Mouse (Mus musculus) frontal cortex, postnatal 25 days (tissue): ENCODE data around the gene Olfr467.
"Not testable (repeated sequence)": the region's sequence is repeated elsewhere in the genome, so short reads cannot be mapped to it uniquely, and the experiment has no call there.

Experiments used
- DNase-seq, 2 experiments: peaks; one replicate each; pipeline ENCODE4 v3.0.0; 2022; ENCODE audit warnings: low spot score in 2 of 2

Gene Olfr467

DNA sequence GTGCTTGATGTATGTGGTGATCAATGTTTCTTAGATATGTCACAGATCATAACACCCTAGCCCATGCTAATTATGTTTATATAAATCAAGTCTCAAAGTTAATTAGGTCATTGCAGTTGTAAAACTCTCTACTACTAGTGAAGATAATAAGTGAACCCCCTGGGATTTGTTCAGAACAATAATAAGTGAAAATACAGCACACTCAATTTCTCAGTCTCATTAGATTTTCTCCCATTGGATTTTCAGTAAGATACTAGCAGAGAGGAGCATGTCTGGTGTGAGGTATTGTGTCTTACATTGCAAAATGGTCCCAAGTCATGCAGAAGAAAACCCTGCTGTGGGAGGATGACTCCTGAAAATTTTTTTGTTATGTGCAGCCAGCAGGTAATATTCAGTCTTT is at the start of gene Olfr467:
TSS of gene Olfr467 (plus strand) at position 301 of the 400 bp plus-strand sequence.
- no peak for DNase-seq

DNA sequence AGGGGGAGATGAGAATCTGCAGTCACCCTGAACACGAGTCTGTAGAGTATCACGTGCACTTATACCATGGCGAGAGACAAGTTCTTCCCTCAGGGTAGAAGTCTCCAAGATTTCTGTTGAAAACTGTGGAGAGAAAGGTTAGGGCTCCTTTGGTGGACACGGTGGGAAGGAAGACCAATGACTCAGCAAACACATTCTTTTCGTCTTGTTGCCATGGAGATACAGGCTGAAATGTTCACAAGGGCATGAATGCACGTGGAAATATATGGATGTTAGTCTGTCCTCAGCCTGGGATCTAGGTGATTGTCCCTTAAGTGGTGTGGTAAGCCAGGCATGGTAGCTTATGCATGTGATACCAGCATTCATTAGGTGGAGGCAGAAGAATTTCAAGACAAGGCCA is 41.3 kb upstream of the Olfr467 start:
- no peak for DNase-seq

DNA sequence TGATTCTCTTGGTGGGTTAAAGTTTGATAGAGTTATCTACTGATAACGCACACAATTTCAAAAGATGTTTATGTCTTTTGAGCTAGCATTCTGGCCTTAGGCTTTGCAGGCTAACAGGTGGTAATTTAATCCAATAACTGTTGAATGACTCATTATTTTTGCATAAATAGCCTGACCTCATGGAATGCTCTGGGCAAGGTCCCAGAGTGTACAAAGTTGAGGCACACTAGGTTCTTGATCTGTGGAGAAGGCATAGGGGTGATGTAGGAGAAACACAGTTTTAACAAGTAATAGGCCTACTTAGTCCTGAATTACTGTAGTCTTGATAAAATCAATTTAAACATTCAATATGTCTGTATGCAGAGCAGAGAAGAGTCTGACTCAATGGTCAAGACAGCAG is 33.8 kb upstream of the Olfr467 start:
- DNase-seq = no peak

DNA sequence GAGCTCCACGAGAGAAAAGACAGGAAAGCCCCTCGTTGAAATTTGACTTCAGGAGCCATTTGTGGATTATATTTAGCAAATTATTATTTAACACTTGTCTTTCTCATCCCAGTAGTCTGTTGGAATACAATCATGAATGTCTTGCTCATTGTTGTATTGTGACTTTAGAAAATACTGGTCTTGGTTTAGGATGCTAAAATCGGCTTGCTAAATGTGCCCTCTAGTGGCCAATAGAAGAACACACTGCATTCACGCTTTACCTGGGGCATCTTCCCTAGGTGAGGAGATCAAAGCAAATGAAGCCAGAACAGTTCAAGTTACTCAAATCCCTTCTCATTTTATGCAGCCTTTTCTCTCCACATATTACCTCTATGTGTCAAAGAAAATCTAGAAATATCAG is 32.5 kb upstream of the Olfr467 start:
- DNase-seq = no peak

DNA sequence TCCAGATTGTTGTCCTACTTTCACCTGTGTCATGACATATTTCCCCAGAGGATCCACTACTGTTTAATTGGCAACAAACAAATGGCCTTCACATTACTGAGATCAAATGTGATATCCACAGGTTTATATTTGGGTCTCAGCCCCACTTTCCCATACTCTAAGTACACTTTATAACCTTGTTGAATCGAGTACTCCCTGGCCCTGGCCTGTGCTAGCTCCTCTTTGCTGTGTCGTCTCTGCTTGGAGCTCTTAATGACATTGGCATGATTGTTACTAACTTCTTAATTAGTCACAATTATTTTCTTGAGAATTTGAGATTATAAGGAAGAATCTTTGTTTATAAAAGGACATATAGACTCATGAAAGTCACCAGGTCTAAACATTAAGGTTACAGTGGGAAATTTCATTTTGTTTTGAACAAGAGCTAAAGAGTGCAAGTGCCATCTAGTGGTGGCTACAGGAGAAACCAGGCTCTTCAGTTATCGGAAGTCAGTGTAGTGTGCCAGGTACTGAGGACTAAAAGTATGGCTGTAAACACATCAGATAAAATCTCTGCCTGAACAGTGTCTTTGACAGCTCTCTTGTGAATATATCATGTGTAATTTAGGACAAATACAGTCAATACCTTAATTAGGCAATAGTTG is 24.0 kb upstream of the Olfr467 start:
- DNase-seq = no peak

DNA sequence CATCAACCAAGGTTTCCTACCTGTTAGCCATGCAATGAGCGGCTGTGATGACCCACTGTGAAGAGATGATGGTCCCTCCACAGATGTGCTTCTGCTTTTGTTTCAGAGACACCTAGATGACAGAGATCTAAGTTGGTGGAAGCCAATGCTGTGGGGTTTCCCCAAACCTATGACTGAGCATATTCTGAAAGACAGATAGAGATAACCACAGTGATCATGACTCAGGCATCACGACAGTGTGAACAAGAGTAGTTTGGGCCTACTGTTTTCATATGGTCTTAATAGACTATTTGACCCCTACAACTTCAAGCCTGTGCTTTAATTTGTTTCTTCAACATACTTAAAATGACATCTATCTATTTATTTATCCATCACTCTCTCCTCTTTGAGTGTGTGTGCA is 15.6 kb upstream of the Olfr467 start:
- no peak for DNase-seq

DNA sequence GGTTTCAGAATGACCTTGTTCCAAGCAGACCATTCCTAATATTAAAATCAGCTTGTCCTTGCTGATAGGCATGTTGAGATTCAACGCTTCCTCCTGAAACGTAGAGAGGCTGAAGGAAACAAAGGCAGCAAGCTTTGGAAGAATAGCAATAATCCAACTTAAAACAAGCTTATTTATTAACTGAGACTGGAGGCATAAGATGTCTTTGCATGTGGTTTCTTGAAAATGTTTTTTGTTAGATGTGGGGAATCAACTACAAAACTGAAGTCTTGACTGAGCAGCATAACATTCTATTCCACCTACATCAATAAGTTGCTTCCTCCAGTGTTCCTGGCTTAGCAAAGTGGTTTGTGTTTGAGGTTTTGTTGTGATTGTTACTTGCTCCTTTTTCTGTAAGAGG is 11.0 kb upstream of the Olfr467 start, which contains the start of gene Ovch2:
TSS of gene Ovch2 (minus strand) at position 101 of the 400 bp plus-strand sequence.
- DNase-seq = no peak

DNA sequence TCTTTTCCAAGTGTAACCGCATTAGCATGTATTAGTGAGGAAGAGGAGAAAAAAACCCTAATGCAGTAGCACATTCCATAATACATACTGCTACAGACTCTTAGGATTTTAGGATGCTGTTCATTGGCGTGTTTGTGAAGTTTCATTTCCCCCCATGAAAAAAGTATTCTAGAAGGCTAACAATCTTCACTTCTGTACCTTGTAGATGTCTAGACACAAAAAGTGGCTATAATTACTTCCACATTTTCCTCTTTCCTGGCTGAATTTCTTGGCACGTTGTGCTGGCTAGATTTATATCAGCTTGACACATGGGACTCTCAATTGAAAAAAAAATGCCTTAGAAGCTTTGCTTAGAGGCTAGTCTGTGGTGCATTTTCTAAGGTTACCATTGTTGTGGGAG is 9.9 kb upstream of the Olfr467 start:
- DNase-seq = no peak

DNA sequence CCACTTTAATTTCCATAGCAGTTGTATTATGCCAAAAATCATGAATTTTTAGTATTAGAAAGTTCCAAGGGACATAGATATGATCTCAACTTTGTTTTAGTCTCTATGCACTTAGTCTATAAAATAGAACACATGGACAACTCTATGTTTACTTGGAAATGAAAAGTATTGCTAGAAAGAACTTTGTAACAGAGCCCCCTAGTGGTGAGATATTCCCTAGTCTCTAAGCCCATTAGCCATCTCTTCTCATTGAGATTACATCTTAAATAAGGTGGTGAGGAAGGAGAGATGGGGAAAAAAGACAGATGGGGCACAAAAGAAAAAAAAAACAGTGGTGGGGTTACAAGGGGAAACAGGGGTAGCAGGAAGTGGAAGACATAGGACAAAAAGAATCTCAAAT is 7.4 kb downstream of the Olfr467 start:
- DNase-seq = no peak

DNA sequence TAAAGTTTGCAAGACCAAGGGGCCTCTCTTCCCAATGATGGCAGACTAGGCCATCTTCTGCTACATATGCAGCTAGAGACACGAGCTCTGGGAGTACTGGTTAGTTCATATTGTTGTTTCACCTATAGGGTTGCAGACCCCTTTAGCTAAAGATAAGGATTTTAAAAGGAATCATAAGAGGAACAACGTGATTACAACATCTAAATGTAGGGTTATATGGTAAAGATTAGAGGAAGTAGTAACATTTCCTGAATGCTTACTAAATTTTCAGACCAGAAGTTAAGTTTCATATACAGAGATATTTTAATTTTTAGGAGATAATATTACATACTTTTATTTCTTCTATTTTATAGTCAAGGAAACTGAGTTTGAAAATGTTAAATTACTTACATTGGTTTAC is 11.8 kb downstream of the Olfr467 start:
- not testable (repeated sequence) for DNase-seq

DNA sequence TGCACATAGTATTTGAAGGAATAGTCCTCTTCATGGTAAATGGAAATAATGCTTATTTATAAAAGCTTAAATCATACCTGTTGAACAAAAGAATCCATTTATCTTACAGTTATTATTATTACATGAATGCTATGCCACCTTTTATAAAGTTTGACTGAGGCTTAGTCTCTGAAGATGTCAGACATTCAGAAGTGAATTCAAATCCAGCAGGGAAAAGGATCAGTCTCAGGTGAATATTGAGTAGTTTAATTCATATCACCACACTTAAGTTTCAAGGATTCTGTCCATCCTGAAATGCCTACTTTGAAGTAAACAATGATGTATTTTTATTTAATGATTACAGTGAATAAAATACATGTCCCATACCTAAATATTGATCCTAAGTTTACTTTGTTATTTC is 13.4 kb downstream of the Olfr467 start, which contains the start of gene Olfr469:
TSS of gene Olfr469 (minus strand) at position 101 of the 400 bp plus-strand sequence.
- DNase-seq = not testable (repeated sequence)

DNA sequence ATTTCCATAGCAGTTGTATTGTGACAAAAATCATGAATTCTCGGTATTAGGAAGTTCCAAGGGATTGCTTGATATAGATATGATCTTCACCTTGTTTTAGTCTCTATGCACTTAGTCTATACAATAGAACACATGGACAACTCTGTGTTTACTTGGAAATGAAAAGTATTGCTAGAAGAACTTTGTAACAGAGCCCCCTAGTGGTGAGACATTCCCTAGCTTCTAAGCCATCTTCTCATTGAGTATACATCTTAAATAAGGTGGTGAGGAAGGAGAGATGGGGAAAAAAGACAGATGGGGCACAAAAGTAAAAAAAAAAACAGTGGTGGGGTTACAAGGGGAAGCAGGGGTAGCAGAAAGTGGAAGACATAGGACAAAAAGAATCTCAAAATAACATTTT is 29.7 kb downstream of the Olfr467 start:
- no peak for DNase-seq

DNA sequence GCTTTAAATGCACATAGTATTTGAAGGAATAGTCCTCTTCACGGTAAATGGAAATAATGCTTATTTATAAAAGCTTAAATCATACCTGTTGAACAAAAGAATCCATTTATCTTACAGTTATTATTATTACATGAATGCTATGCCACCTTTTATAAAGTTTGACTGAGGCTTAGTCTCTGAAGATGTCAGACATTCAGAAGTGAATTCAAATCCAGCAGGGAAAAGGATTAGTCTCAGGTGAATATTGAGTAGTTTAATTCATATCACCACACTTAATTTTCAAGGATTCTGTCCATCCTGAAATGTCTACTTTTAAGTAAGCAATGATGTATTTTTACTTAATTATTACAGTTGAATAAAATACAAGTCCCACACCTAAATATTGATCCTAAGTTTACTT is 35.3 kb downstream of the Olfr467 start, which contains the start of gene Olfr470:
TSS of gene Olfr470 (minus strand) at position 101 of the 400 bp plus-strand sequence.
- not testable (repeated sequence) for DNase-seq
